Mouse (Mus musculus) ovary, adult 18-20 months (tissue): ENCODE measurements around the gene Ighmbp2.

Experiments
- DNase-seq: peaks from one replicate; pipeline ENCODE4 v3.0.0; 2022; ENCODE audit warnings: low spot score, mixed read lengths

Ighmbp2 gene

GRCm38 (mm10) chr19:3282572-3283467 is at the start of gene Ighmbp2, which contains the start of gene Mrpl21:
Gene Ighmbp2 (minus strand): TSS chr19:3283017.
Gene Mrpl21 (plus strand): TSS chr19:3282901.
- peak; percentile 78 for DNase-seq

GRCm38 (mm10) chr19:3326479-3327047 is 43.7 kb upstream of the Ighmbp2 start:
- no peak for DNase-seq

GRCm38 (mm10) chr19:3325771-3326478 is 43.1 kb upstream of the Ighmbp2 start:
- no peak for DNase-seq

GRCm38 (mm10) chr19:3324931-3325711 is 42.3 kb upstream of the Ighmbp2 start:
- DNase-seq, result peak; percentile 91

GRCm38 (mm10) chr19:3324271-3324811 is 41.5 kb upstream of the Ighmbp2 start:
- DNase-seq, result no peak

- peak; percentile 85 for DNase-seq
Observed at GRCm38 (mm10) chr19:3323753-3324270, 41.0 kb upstream of the Ighmbp2 start.

- DNase-seq, result peak; percentile 83
Observed at GRCm38 (mm10) chr19:3323201-3323621, 40.4 kb upstream of the Ighmbp2 start.

- peak; percentile 50 for DNase-seq
Observed at GRCm38 (mm10) chr19:3322261-3322969, 39.6 kb upstream of the Ighmbp2 start, which contains the start of gene Cpt1a. Gene Cpt1a (plus strand): TSS chr19:3322334.

GRCm38 (mm10) chr19:3321617-3322016 is 38.8 kb upstream of the Ighmbp2 start:
- DNase-seq, result peak; percentile 79

GRCm38 (mm10) chr19:3320801-3321200 is 38.0 kb upstream of the Ighmbp2 start:
- DNase-seq, result no peak

- DNase-seq, result no peak
Observed at GRCm38 (mm10) chr19:3320086-3320485, 37.3 kb upstream of the Ighmbp2 start.

GRCm38 (mm10) chr19:3319341-3319740 is 36.5 kb upstream of the Ighmbp2 start:
- DNase-seq, result no peak

- no peak for DNase-seq
Observed at GRCm38 (mm10) chr19:3307175-3307949, 24.5 kb upstream of the Ighmbp2 start.

- DNase-seq, result no peak
Observed at GRCm38 (mm10) chr19:3304017-3304416, 21.2 kb upstream of the Ighmbp2 start.

GRCm38 (mm10) chr19:3297775-3298174 is 15.0 kb upstream of the Ighmbp2 start:
- no peak for DNase-seq

- no peak for DNase-seq
Observed at GRCm38 (mm10) chr19:3297034-3297433, 14.2 kb upstream of the Ighmbp2 start.

- no peak for DNase-seq
Observed at GRCm38 (mm10) chr19:3295245-3295644, 12.4 kb upstream of the Ighmbp2 start.

- no peak for DNase-seq
Observed at GRCm38 (mm10) chr19:3292993-3293392, 10.2 kb upstream of the Ighmbp2 start.

GRCm38 (mm10) chr19:3292028-3292427 is 9.2 kb upstream of the Ighmbp2 start:
- peak; percentile 24 for DNase-seq

GRCm38 (mm10) chr19:3289006-3289405 is 6.2 kb upstream of the Ighmbp2 start:
- DNase-seq, result no peak
